Mouse (Mus musculus) forebrain, embryonic 14.5 days (tissue): Measurements from ENCODE around the gene Pla2g1b. TPM values are rescaled to one million over a fixed set of nuclear protein-coding genes. Genes with fewer than 3 reads are reported as not detected.

Experiments
- ATAC-seq: fragments of 200-750 bp; cut with Nextera tagmentation; 2 replicates; pipeline ENCODE4 v1.8.0; 2017; ENCODE audit warnings: mild to moderate bottlenecking, moderate library complexity
- DNase-seq: peaks from one replicate; pipeline ENCODE4 v3.0.0-alpha.2; 2015; ENCODE audit warnings: low spot score
- H3K27ac ChIP-seq: fragments of 300-500 bp; sonication (generic); 2 replicates; pipeline ENCODE4 v1.5.1; 2014; ENCODE audit warnings: low read depth, mild to moderate bottlenecking, control low read depth, low read length, moderate library complexity
- H3K27me3 ChIP-seq: fragments of 300-500 bp; sonication (generic); replicated peaks from 2 replicates; pipeline ENCODE4 v1.6.1; 2014; ENCODE audit warnings: low read length, control low read depth, mixed read lengths; ENCODE audit not compliant: control insufficient read depth, insufficient read depth
- H3K36me3 ChIP-seq: fragments of 300-500 bp; sonication (generic); 2 replicates; pipeline ENCODE4 v1.6.1; 2014; ENCODE audit warnings: low read length, control low read depth; ENCODE audit not compliant: control insufficient read depth, insufficient read depth
- H3K4me1 ChIP-seq: fragments of 300-500 bp; sonication (generic); 2 replicates; pipeline ENCODE4 v1.6.1; 2014; ENCODE audit warnings: antibody characterized with exemption, low read length, control low read depth; ENCODE audit not compliant: control insufficient read depth, insufficient read depth
- H3K4me2 ChIP-seq: fragments of 300-500 bp; sonication (generic); 2 replicates; pipeline ENCODE4 v1.6.1; 2014; ENCODE audit warnings: mild to moderate bottlenecking, control low read depth, low read length
- H3K4me3 ChIP-seq: fragments of 300-500 bp; sonication (generic); 2 replicates; pipeline ENCODE4 v1.5.1; 2014; ENCODE audit warnings: low read depth, low read length, control low read depth
- H3K9ac ChIP-seq: fragments of 300-500 bp; sonication (generic); 2 replicates; pipeline ENCODE4 v1.6.1; 2014; ENCODE audit warnings: mild to moderate bottlenecking, low read length, control low read depth, moderate library complexity
- H3K9me3 ChIP-seq: fragments of 300-500 bp; sonication (generic); replicated peaks from 2 replicates; pipeline ENCODE4 v1.6.1; 2016; ENCODE audit warnings: low read length, control low read depth, mixed read lengths; ENCODE audit not compliant: control insufficient read depth
- WGBS: fragments of 180-500 bp; shearing (Covaris S2); extraction: QIAGEN DNeasy Blood & Tissue Kit; methylation state at CpG from one replicate; pipeline ENCODE4 v1.1.7; 2014; 5-methylcytosine and 5-hydroxymethylcytosine counted together
- polyA plus RNA-seq: library from polyadenylated mRNA; unstranded; fragments of >200 nt; fragmentation: Nextera tagmentation; extraction: Ambion mirVana; gene quantifications from 2 replicates; pipeline ENCODE4 v1.2.1, GENCODE M21; 2014

Pla2g1b gene
- polyA plus RNA-seq, 1 experiment from 2014 or later: not detected

DNA sequence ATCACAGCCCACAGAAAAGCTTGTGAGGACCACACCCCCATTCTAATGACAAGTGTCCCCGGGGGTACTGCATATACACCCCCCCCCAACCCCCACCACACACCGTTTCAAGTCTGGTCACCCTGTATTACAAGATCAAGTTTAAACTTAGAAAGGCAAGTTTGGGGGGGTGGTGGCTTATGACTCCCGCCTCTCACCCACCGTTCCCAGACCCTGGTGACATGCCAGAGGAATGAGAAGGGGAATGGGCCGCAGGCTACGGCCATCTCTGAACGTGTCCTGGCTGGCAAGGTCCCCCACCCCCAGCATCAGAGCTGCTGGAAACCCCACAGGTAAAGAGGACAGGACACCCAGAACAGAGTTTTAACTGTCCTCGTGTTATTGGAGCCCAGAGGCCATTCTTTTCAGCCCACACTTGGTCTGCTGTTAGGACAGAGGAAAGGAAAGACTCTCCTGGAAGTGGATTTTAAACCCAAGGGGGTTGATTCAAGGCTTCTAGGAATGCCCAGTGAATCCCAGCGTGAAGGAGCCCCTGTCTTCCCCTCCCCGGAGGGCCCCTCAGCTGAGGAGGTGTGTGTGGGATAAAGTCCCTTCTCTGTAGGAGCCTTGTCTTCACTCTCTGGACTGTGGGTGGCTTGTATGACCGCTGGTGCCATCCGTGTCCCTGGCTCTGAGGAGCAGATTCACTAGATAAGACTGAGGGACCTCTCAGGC, 41.4 kb downstream of the Pla2g1b start:
- DNase-seq: no peak
- H3K27ac ChIP-seq: no peak overlapping the region
- peaks cover 29% of the 10 kb centered on the region for H3K4me1 ChIP-seq
- no peaks in the 10 kb centered on the region for H3K9me3 ChIP-seq
- no peak for ATAC-seq
- H3K27me3 ChIP-seq: no peaks in the 10 kb centered on the region
- WGBS: 24% methylated on average over 12 of the region's 12 CpGs
- no peaks in the 10 kb centered on the region for H3K36me3 ChIP-seq
- H3K4me3 ChIP-seq: peak overlapping the region; percentile 89
- peak overlapping the region; percentile 91 for H3K9ac ChIP-seq
- H3K4me2 ChIP-seq: peak overlapping the region; percentile 82

GRCm38 (mm10) chr5:115507981-115508858, 42.2 kb downstream of the Pla2g1b start:
- peak overlapping the region; percentile 89 for H3K4me3 ChIP-seq
- ATAC-seq: no peak
- H3K9me3 ChIP-seq: no peaks in the 10 kb centered on the region
- no peak overlapping the region for H3K27ac ChIP-seq
- peak overlapping the region; percentile 82 for H3K4me2 ChIP-seq
- no peaks in the 10 kb centered on the region for H3K36me3 ChIP-seq
- peaks cover 29% of the 10 kb centered on the region for H3K4me1 ChIP-seq
- H3K27me3 ChIP-seq: no peaks in the 10 kb centered on the region
- H3K9ac ChIP-seq: peak overlapping the region; percentile 91
- WGBS: 47% methylated on average over 18 of the region's 18 CpGs
- no peak for DNase-seq

- WGBS: 37% methylated on average over 10 of the region's 10 CpGs
- no peaks in the 10 kb centered on the region for H3K27me3 ChIP-seq
These were observed 42.7 kb downstream of the Pla2g1b start for GRCm38 (mm10) chr5:115508859-115509147.

GRCm38 (mm10) chr5:115509321-115509761, 43.3 kb downstream of the Pla2g1b start:
- H3K9me3 ChIP-seq: no peaks in the 10 kb centered on the region
- no peak overlapping the region for H3K4me3 ChIP-seq
- ATAC-seq: no peak
- WGBS: 38% methylated on average over 15 of the region's 15 CpGs
- H3K4me2 ChIP-seq: peak overlapping the region; percentile 82; the same call in 1 of the 2 replicates
- peak; percentile 42 for DNase-seq
- H3K9ac ChIP-seq: no peak overlapping the region; the same call in 1 of the 2 replicates
- peaks cover 29% of the 10 kb centered on the region for H3K4me1 ChIP-seq
- no peaks in the 10 kb centered on the region for H3K27me3 ChIP-seq
- peak overlapping the region; percentile 1; the same call in 1 of the 2 replicates for H3K27ac ChIP-seq
- H3K36me3 ChIP-seq: no peaks in the 10 kb centered on the region

More at GRCm38 (mm10) chr5:115508859-115509147, 42.7 kb downstream of the Pla2g1b start:
- Histone ChIP-seq H3K9ac (peak overlapping the region; percentile 91), H3K4me1 (peaks cover 29% of the 10 kb centered on the region), H3K4me3 (peak overlapping the region; percentile 89; the same call in 1 of the 2 replicates), H3K36me3 (no peaks in the 10 kb centered on the region), H3K4me2 (peak overlapping the region; percentile 82), H3K9me3 (no peaks in the 10 kb centered on the region), H3K27ac (no peak overlapping the region)
- ATAC-seq (no peak), DNase-seq (no peak)

DNA sequence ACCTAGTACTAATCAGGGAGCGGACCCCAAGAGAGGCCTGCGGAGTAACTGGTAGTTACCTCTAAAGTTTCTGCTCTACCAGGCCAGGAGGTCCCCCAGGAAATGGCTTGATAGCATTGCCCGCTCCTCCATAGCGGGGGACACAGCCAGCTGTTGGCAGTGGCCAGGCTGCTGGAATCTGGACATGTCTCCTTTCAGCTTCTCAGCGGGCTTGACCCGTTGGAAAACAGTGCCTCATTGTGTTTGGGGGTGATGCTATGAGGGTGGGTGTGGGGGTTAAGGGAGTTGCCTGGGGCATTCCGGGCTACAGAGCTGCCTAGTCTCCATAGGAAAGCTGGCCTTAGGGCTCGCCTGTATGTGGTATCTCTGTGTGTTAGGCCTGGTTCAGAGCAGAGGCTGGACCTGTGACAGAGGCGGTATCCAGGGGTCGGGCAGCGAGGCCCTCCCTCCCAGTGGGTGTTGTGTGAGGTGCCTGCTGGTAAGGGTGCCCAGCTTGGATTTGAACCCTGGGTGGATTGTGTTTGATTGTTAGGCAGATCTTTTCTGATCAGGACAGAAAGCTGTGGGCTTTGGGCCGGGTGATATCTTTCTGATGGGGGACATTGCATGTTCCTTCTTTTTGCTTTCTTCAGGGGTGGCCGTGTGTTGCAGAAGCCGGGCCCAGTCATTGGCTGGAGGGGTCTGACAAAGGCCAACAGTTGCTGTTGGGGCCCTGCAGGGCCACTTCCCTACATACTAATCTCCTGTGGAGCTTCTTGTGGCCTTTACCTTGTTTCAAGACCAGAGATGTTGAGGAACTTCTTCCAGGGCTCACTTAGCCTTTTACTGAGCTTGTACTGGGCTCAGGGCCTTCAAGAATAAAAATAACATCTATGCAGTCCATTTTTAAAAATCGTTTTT, 44.0 kb downstream of the Pla2g1b start:
- peak overlapping the region; percentile 1; the same call in 1 of the 2 replicates for H3K27ac ChIP-seq
- 58% methylated on average over 15 of the region's 15 CpGs for WGBS
- H3K27me3 ChIP-seq: no peaks in the 10 kb centered on the region
- peak overlapping the region; percentile 82; the same call in 1 of the 2 replicates for H3K4me2 ChIP-seq
- no peak overlapping the region for H3K9ac ChIP-seq
- H3K36me3 ChIP-seq: no peaks in the 10 kb centered on the region
- no peaks in the 10 kb centered on the region for H3K9me3 ChIP-seq
- peaks cover 35% of the 10 kb centered on the region for H3K4me1 ChIP-seq
- no peak overlapping the region for H3K4me3 ChIP-seq
- ATAC-seq (no peak), DNase-seq (no peak)

DNA sequence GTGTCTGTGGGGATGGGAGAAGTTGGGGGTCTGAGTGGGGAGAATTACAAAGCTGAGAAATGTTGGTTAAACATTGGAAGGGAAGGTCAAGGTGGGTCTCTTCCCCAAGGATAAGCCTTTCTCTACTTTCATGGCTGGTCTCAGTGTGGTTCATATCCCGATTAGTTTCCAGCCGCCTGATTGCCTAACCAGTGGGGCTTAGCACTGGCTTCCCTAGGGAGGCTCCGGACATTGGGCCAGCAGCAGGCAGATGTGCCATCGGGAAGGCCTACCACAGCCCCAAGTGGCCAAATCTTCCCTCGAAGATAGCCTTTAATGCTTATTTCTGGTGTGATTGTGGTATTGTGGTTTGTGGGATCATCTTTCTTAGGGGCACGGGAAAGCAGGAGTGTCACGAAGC, 46.3 kb downstream of the Pla2g1b start:
- peaks cover 34% of the 10 kb centered on the region for H3K4me1 ChIP-seq
- ATAC-seq (no peak), DNase-seq (no peak)
- H3K4me3 ChIP-seq: no peak overlapping the region
- 92% methylated on average over 7 of the region's 7 CpGs for WGBS
- no peaks in the 10 kb centered on the region for H3K27me3 ChIP-seq
- no peaks in the 10 kb centered on the region for H3K9me3 ChIP-seq
- H3K36me3 ChIP-seq: no peaks in the 10 kb centered on the region
- H3K27ac ChIP-seq: no peak overlapping the region
- no peak overlapping the region for H3K4me2 ChIP-seq
- no peak overlapping the region for H3K9ac ChIP-seq

- Histone ChIP-seq H3K27me3 (no peaks in the 10 kb centered on the region), H3K9me3 (no peaks in the 10 kb centered on the region), H3K4me3 (no peak overlapping the region), H3K4me1 (peaks cover 26% of the 10 kb centered on the region), H3K4me2 (no peak overlapping the region), H3K9ac (no peak overlapping the region), H3K36me3 (no peaks in the 10 kb centered on the region), H3K27ac (no peak overlapping the region)
- WGBS: 97% methylated on average over 14 of the region's 14 CpGs
- DNase-seq: no peak
- ATAC-seq: no peak
These were observed 47.2 kb downstream of the Pla2g1b start for GRCm38 (mm10) chr5:115513246-115513645.

DNA sequence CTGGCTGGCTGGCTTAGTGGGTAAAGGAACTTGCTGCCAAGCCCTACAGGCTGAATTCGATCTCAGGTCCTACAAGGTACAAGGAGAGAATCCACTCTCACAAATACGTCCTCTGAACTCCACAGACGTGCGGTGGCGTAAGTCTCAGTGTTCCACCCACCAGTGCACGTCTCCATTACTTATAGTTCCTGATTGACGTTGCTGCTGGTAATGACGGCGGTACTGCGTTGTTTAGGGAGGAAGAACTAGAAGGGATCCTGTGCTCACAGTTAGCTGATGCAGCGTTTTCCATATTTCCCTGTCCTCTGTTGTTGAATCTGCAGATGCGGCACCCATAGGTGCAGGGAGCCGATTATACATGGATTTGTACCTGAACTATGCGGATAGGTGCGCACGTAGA, 47.7 kb downstream of the Pla2g1b start:
- WGBS: 97% methylated on average over 16 of the region's 16 CpGs
- no peak overlapping the region for H3K9ac ChIP-seq
- H3K36me3 ChIP-seq: no peaks in the 10 kb centered on the region
- H3K27ac ChIP-seq: no peak overlapping the region
- no peaks in the 10 kb centered on the region for H3K9me3 ChIP-seq
- H3K4me2 ChIP-seq: no peak overlapping the region
- no peaks in the 10 kb centered on the region for H3K27me3 ChIP-seq
- H3K4me3 ChIP-seq: no peak overlapping the region
- ATAC-seq (no peak), DNase-seq (no peak)
- peaks cover 21% of the 10 kb centered on the region for H3K4me1 ChIP-seq
